Mouse (Mus musculus) lung, embryonic 14.5 days (tissue): Measurements from ENCODE around the gene Dnajc2. TPM values are rescaled to one million over a fixed set of nuclear protein-coding genes. Genes with fewer than 3 reads are reported as not detected.

ENCODE experiments used
- ATAC-seq: fragments of 200-750 bp; cut with Nextera tagmentation; 2 replicates; pipeline ENCODE4 v1.8.0; 2017; ENCODE audit warnings: mild to moderate bottlenecking, moderate TSS enrichment, moderate library complexity; ENCODE audit not compliant: insufficient read depth
- DNase-seq: peaks from one replicate; pipeline ENCODE4 v3.0.0-alpha.2; 2015
- H3K27ac ChIP-seq: fragments of 300-500 bp; sonication (generic); 2 replicates; pipeline ENCODE4 v1.5.1; 2014; ENCODE audit warnings: low read depth, mild to moderate bottlenecking, moderate library complexity
- H3K27me3 ChIP-seq: fragments of 300-500 bp; sonication (generic); 2 replicates; pipeline ENCODE4 v1.6.1; 2014; ENCODE audit warnings: low read length, control low read depth; ENCODE audit not compliant: insufficient read depth
- H3K36me3 ChIP-seq: fragments of 300-500 bp; sonication (generic); 2 replicates; pipeline ENCODE4 v1.6.1; 2014; ENCODE audit warnings: control low read depth; ENCODE audit not compliant: insufficient read depth
- H3K4me1 ChIP-seq: fragments of 300-500 bp; sonication (generic); 2 replicates; pipeline ENCODE4 v1.6.1; 2014; ENCODE audit warnings: antibody characterized with exemption, control low read depth; ENCODE audit not compliant: insufficient read depth
- H3K4me2 ChIP-seq: fragments of 300-500 bp; sonication (generic); 2 replicates; pipeline ENCODE4 v1.6.1; 2014; ENCODE audit warnings: mild to moderate bottlenecking
- H3K4me3 ChIP-seq: fragments of 300-500 bp; sonication (generic); 2 replicates; pipeline ENCODE4 v1.5.1; 2014; ENCODE audit warnings: low read depth, low read length
- H3K9ac ChIP-seq: fragments of 300-500 bp; sonication (generic); 2 replicates; pipeline ENCODE4 v1.6.1; 2014
- H3K9me3 ChIP-seq: fragments of 300-500 bp; sonication (generic); 2 replicates; pipeline ENCODE4 v1.6.1; 2016; ENCODE audit warnings: low read depth, low read length, control low read depth
- CTCF ChIP-seq: IDR thresholded peaks from 2 replicates; pipeline ENCODE4 v1.5.1; 2016; ENCODE audit warnings: antibody characterized with exemption, low read depth
- WGBS: fragments of 180-500 bp; shearing (Covaris S2); extraction: QIAGEN DNeasy Blood & Tissue Kit; methylation state at CpG from one replicate; pipeline ENCODE4 v1.1.7; 2014; 5-methylcytosine and 5-hydroxymethylcytosine counted together
- polyA plus RNA-seq: library from polyadenylated mRNA; unstranded; fragments of >200 nt; fragmentation: Nextera tagmentation; extraction: Ambion mirVana; gene quantifications from 2 replicates; pipeline ENCODE4 v1.2.1, GENCODE M21; 2014

Gene Dnajc2
- polyA plus RNA-seq, 1 experiment from 2014 or later = 77.4 TPM

GRCm38 (mm10) chr5:21739881-21740280 is 45.2 kb downstream of the Dnajc2 start:
- Histone ChIP-seq H3K4me1 (peaks cover 6% of the 10 kb centered on the region; the same call in 1 of the 2 replicates), H3K4me2 (no peak overlapping the region), H3K9ac (no peak overlapping the region), H3K9me3 (no peaks in the 10 kb centered on the region), H3K27ac (no peak overlapping the region), H3K27me3 (no peaks in the 10 kb centered on the region), H3K36me3 (peaks cover 61% of the 10 kb centered on the region), H3K4me3 (no peak overlapping the region)
- WGBS = 82% methylated on average over 13 of the region's 13 CpGs
- ATAC-seq = no peak
- TF ChIP-seq CTCF = no peak
- no peak for DNase-seq

- Histone ChIP-seq H3K4me1 (peaks cover 6% of the 10 kb centered on the region; the same call in 1 of the 2 replicates), H3K4me3 (no peak overlapping the region), H3K36me3 (peaks cover 54% of the 10 kb centered on the region), H3K27ac (no peak overlapping the region), H3K27me3 (no peaks in the 10 kb centered on the region), H3K9me3 (no peaks in the 10 kb centered on the region), H3K9ac (no peak overlapping the region), H3K4me2 (no peak overlapping the region)
- no peak for DNase-seq
- no peak for ATAC-seq
- WGBS = 87% methylated on average over 11 of the region's 11 CpGs
- no peak for TF ChIP-seq CTCF
Observed at GRCm38 (mm10) chr5:21739120-21739519, 45.9 kb downstream of the Dnajc2 start.

GRCm38 (mm10) chr5:21737620-21738019 is 47.4 kb downstream of the Dnajc2 start:
- TF ChIP-seq CTCF = no peak

GRCm38 (mm10) chr5:21736956-21737585 is 48.0 kb downstream of the Dnajc2 start, which contains the start of gene Pmpcb:
Gene Pmpcb (plus strand): TSS chr5:21737141.
- peak; percentile 97 for TF ChIP-seq CTCF
- Histone ChIP-seq H3K9ac (peak within 1 kb of the TSS; percentile 88), H3K27me3 (no peaks in the 10 kb centered on the region), H3K9me3 (no peaks in the 10 kb centered on the region), H3K4me1 (peaks cover 6% of the 10 kb centered on the region; the same call in 1 of the 2 replicates), H3K27ac (peak within 1 kb of the TSS; percentile 81), H3K4me2 (peak within 1 kb of the TSS; percentile 93), H3K4me3 (peak within 1 kb of the TSS; percentile 90), H3K36me3 (peaks cover 33% of the 10 kb centered on the region)
- peak; percentile 96 for DNase-seq
- peak; percentile 88 for ATAC-seq
- WGBS = 1% methylated on average over 42 of the region's 42 CpGs

More at GRCm38 (mm10) chr5:21737620-21738019, 47.4 kb downstream of the Dnajc2 start:
- Histone ChIP-seq H3K4me3 (peak overlapping the region; percentile 90), H3K27me3 (no peaks in the 10 kb centered on the region), H3K9me3 (no peaks in the 10 kb centered on the region), H3K27ac (peak overlapping the region; percentile 81; the same call in 1 of the 2 replicates), H3K9ac (peak overlapping the region; percentile 88), H3K4me2 (peak overlapping the region; percentile 93), H3K4me1 (peaks cover 6% of the 10 kb centered on the region; the same call in 1 of the 2 replicates), H3K36me3 (peaks cover 39% of the 10 kb centered on the region)
- no peak for DNase-seq
- ATAC-seq = peak; percentile 46; the same call in 1 of the 2 replicates
- WGBS = 22% methylated on average over 10 of the region's 10 CpGs

GRCm38 (mm10) chr5:21736046-21736445 is 49.0 kb downstream of the Dnajc2 start:
- WGBS = 76% methylated on average over 11 of the region's 11 CpGs
- no peak for DNase-seq

GRCm38 (mm10) chr5:21735584-21735983 is 49.5 kb downstream of the Dnajc2 start:
- no peaks in the 10 kb centered on the region for H3K27me3 ChIP-seq
- H3K4me2 ChIP-seq = peak overlapping the region; percentile 18

More at GRCm38 (mm10) chr5:21736046-21736445, 49.0 kb downstream of the Dnajc2 start:
- no peak overlapping the region for H3K9ac ChIP-seq
- no peak overlapping the region for H3K4me2 ChIP-seq
- no peaks in the 10 kb centered on the region for H3K9me3 ChIP-seq
- no peak for ATAC-seq
- H3K4me3 ChIP-seq = no peak overlapping the region
- peaks cover 6% of the 10 kb centered on the region; the same call in 1 of the 2 replicates for H3K4me1 ChIP-seq
- no peak overlapping the region for H3K27ac ChIP-seq
- no peak for TF ChIP-seq CTCF
- H3K36me3 ChIP-seq = peaks cover 23% of the 10 kb centered on the region
- no peaks in the 10 kb centered on the region for H3K27me3 ChIP-seq

GRCm38 (mm10) chr5:21735100-21735499 is 50.0 kb downstream of the Dnajc2 start:
- H3K4me2 ChIP-seq = peak overlapping the region; percentile 18
- peak overlapping the region; percentile 5; the same call in 1 of the 2 replicates for H3K4me3 ChIP-seq
- no peak for TF ChIP-seq CTCF
- no peak overlapping the region for H3K9ac ChIP-seq
- H3K27me3 ChIP-seq = no peaks in the 10 kb centered on the region
- no peak overlapping the region for H3K27ac ChIP-seq
- no peak for ATAC-seq
- peaks cover 6% of the 10 kb centered on the region; the same call in 1 of the 2 replicates for H3K4me1 ChIP-seq
- DNase-seq = peak; percentile 11
- H3K9me3 ChIP-seq = no peaks in the 10 kb centered on the region
- H3K36me3 ChIP-seq = peaks cover 15% of the 10 kb centered on the region
- 80% methylated on average over 20 of the region's 20 CpGs for WGBS

More at GRCm38 (mm10) chr5:21735584-21735983, 49.5 kb downstream of the Dnajc2 start:
- H3K27ac ChIP-seq = no peak overlapping the region
- peak; percentile 72 for TF ChIP-seq CTCF
- 27% methylated on average over 10 of the region's 10 CpGs for WGBS
- ATAC-seq = no peak
- H3K4me1 ChIP-seq = peaks cover 6% of the 10 kb centered on the region; the same call in 1 of the 2 replicates
- H3K36me3 ChIP-seq = peaks cover 20% of the 10 kb centered on the region
- no peak overlapping the region for H3K9ac ChIP-seq
- H3K4me3 ChIP-seq = peak overlapping the region; percentile 5; the same call in 1 of the 2 replicates
- peak; percentile 81 for DNase-seq
- no peaks in the 10 kb centered on the region for H3K9me3 ChIP-seq
